Mouse (Mus musculus) heart, postnatal 0 days (tissue): ENCODE results near the gene Spock3. TPM values are rescaled to one million over a fixed set of nuclear protein-coding genes. Genes with fewer than 3 reads are reported as not detected.

Source experiments
- ATAC-seq: fragments of 200-750 bp; cut with Nextera tagmentation; 2 replicates; pipeline ENCODE4 v1.8.0; 2017; ENCODE audit warnings: low read depth, moderate number of reproducible peaks, moderate library complexity; ENCODE audit not compliant: insufficient read depth
- DNase-seq: peaks from one replicate; pipeline ENCODE4 v3.0.0-alpha.2; 2016; ENCODE audit warnings: low spot score
- H3K27ac ChIP-seq: fragments of 300-500 bp; sonication (generic); 2 replicates; pipeline ENCODE4 v1.5.1; 2014; ENCODE audit warnings: low read depth, mild to moderate bottlenecking
- H3K27me3 ChIP-seq: fragments of 300-500 bp; sonication (generic); 2 replicates; pipeline ENCODE4 v1.6.1; 2014; ENCODE audit warnings: low read length, mixed read lengths; ENCODE audit not compliant: control insufficient read depth, insufficient read depth
- H3K36me3 ChIP-seq: fragments of 300-500 bp; sonication (generic); replicated peaks from 2 replicates; pipeline ENCODE4 v1.6.1; 2014; ENCODE audit warnings: low read length, mixed read lengths; ENCODE audit not compliant: control insufficient read depth, insufficient read depth
- H3K4me1 ChIP-seq: fragments of 300-500 bp; sonication (generic); 2 replicates; pipeline ENCODE4 v1.6.1; 2014; ENCODE audit warnings: antibody characterized with exemption; ENCODE audit not compliant: control insufficient read depth, insufficient read depth
- H3K4me2 ChIP-seq: fragments of 300-500 bp; sonication (generic); 2 replicates; pipeline ENCODE4 v1.6.1; 2014; ENCODE audit warnings: low read depth, mild to moderate bottlenecking, low read length, moderate library complexity
- H3K4me3 ChIP-seq: fragments of 300-500 bp; sonication (generic); 2 replicates; pipeline ENCODE4 v1.5.1; 2014; ENCODE audit warnings: low read depth, low read length
- H3K9ac ChIP-seq: fragments of 300-500 bp; sonication (generic); replicated peaks from 2 replicates; pipeline ENCODE4 v1.6.1; 2014; ENCODE audit warnings: low read depth, low read length, mixed read lengths
- H3K9me3 ChIP-seq: fragments of 300-500 bp; sonication (generic); replicated peaks from 2 replicates; pipeline ENCODE4 v1.6.1; 2016; ENCODE audit warnings: low read length; ENCODE audit not compliant: control insufficient read depth
- CTCF ChIP-seq: IDR thresholded peaks from 2 replicates; pipeline ENCODE4 v1.5.1; 2016; ENCODE audit warnings: antibody characterized with exemption, control low read depth, low read depth
- EP300 ChIP-seq: IDR thresholded peaks from 2 replicates; pipeline ENCODE4 v1.6.1; 2016; ENCODE audit warnings: antibody characterized with exemption, low read depth
- WGBS: fragments of 180-500 bp; shearing (Covaris S2); extraction: QIAGEN DNeasy Blood & Tissue Kit; methylation state at CpG from one replicate; pipeline ENCODE4 v1.1.7; 2014; 5-methylcytosine and 5-hydroxymethylcytosine counted together
- polyA plus RNA-seq: library from polyadenylated mRNA; unstranded; fragments of >200 nt; fragmentation: Nextera tagmentation; extraction: Ambion mirVana; gene quantifications from 2 replicates; pipeline ENCODE4 v1.2.1, GENCODE M21; 2015
- total RNA-seq: library from RNA; depleted of rRNA; stranded (reverse); fragments of >200 nt; gene quantifications from 2 replicates; pipeline ENCODE4 v1.2.3, GENCODE M21; 2014; ENCODE audit warnings: low replicate concordance

Spock3 gene
- total and polyA plus RNA-seq, 2 experiments from 2014 or later, result 0.04 to 0.45 TPM

- Histone ChIP-seq H3K4me3 (no peak overlapping the region), H3K4me2 (no peak overlapping the region), H3K4me1 (no peaks in the 10 kb centered on the region), H3K27me3 (no peaks in the 10 kb centered on the region), H3K36me3 (no peaks in the 10 kb centered on the region), H3K9me3 (no peaks in the 10 kb centered on the region), H3K27ac (no peak overlapping the region), H3K9ac (no peak overlapping the region)
- DNase-seq, result no peak
- ATAC-seq, result no peak
- TF ChIP-seq EP300, result no peak
- no peak for TF ChIP-seq CTCF
Observed at GRCm38 (mm10) chr8:63165326-63165725, 214.5 kb downstream of the Spock3 start.

- DNase-seq (no peak), ATAC-seq (no peak)
- no peaks in the 10 kb centered on the region for H3K4me1 ChIP-seq
- H3K27me3 ChIP-seq, result no peaks in the 10 kb centered on the region
- H3K36me3 ChIP-seq, result no peaks in the 10 kb centered on the region
- H3K9me3 ChIP-seq, result no peaks in the 10 kb centered on the region
- H3K9ac ChIP-seq, result no peak overlapping the region
- TF ChIP-seq CTCF (no peak), EP300 (no peak)
- no peak overlapping the region for H3K4me2 ChIP-seq
- no peak overlapping the region for H3K4me3 ChIP-seq
- H3K27ac ChIP-seq, result no peak overlapping the region
Observed at GRCm38 (mm10) chr8:63169956-63170355, 219.1 kb downstream of the Spock3 start.

GRCm38 (mm10) chr8:63181272-63181671, 230.5 kb downstream of the Spock3 start:
- 87% methylated on average over 1 of the region's 1 CpGs for WGBS
- DNase-seq (no peak), ATAC-seq (no peak)
- no peak overlapping the region for H3K4me3 ChIP-seq
- H3K36me3 ChIP-seq, result no peaks in the 10 kb centered on the region
- H3K27me3 ChIP-seq, result no peaks in the 10 kb centered on the region
- H3K9ac ChIP-seq, result no peak overlapping the region
- H3K9me3 ChIP-seq, result no peaks in the 10 kb centered on the region
- no peak overlapping the region for H3K4me2 ChIP-seq
- no peak for TF ChIP-seq CTCF
- no peak for TF ChIP-seq EP300
- no peak overlapping the region for H3K27ac ChIP-seq
- no peaks in the 10 kb centered on the region for H3K4me1 ChIP-seq

GRCm38 (mm10) chr8:63258812-63259385, 308.1 kb downstream of the Spock3 start:
- TF ChIP-seq CTCF (no peak), EP300 (no peak)
- DNase-seq (peak; percentile 39), ATAC-seq (peak; percentile 77)
- Histone ChIP-seq H3K36me3 (no peaks in the 10 kb centered on the region), H3K4me3 (no peak overlapping the region), H3K9me3 (no peaks in the 10 kb centered on the region), H3K27me3 (no peaks in the 10 kb centered on the region), H3K4me2 (no peak overlapping the region), H3K27ac (peak overlapping the region; percentile 49), H3K4me1 (no peaks in the 10 kb centered on the region; the same call in 1 of the 2 replicates), H3K9ac (no peak overlapping the region)

- no peak overlapping the region for H3K4me2 ChIP-seq
- H3K9me3 ChIP-seq, result no peaks in the 10 kb centered on the region
- no peak overlapping the region for H3K9ac ChIP-seq
- H3K4me3 ChIP-seq, result no peak overlapping the region
- H3K36me3 ChIP-seq, result no peaks in the 10 kb centered on the region
- TF ChIP-seq CTCF (no peak), EP300 (no peak)
- H3K4me1 ChIP-seq, result no peaks in the 10 kb centered on the region; the same call in 1 of the 2 replicates
- WGBS, result 19% methylated on average over 4 of the region's 4 CpGs
- DNase-seq, result peak; percentile 62
- ATAC-seq, result peak; percentile 76
- no peaks in the 10 kb centered on the region for H3K27me3 ChIP-seq
- no peak overlapping the region for H3K27ac ChIP-seq
Observed at GRCm38 (mm10) chr8:63262516-63262915, 311.7 kb downstream of the Spock3 start.

- Histone ChIP-seq H3K27me3 (no peaks in the 10 kb centered on the region), H3K9me3 (no peaks in the 10 kb centered on the region), H3K9ac (no peak overlapping the region), H3K4me2 (no peak overlapping the region), H3K4me1 (no peaks in the 10 kb centered on the region), H3K4me3 (no peak overlapping the region), H3K27ac (no peak overlapping the region), H3K36me3 (no peaks in the 10 kb centered on the region)
- DNase-seq (no peak), ATAC-seq (no peak)
- WGBS, result 91% methylated on average over 1 of the region's 1 CpGs
- TF ChIP-seq CTCF (no peak), EP300 (no peak)
Observed at GRCm38 (mm10) chr8:63335366-63335765, 384.6 kb downstream of the Spock3 start.
